Mouse (Mus musculus) small intestine, adult 2 months (tissue): Measurements from ENCODE around the gene Zfp981. TPM values are rescaled to one million over a fixed set of nuclear protein-coding genes. Genes with fewer than 3 reads are reported as not detected.
"Not testable (repeated sequence)": the region's sequence is repeated elsewhere in the genome, so short reads cannot be mapped to it uniquely, and the experiment has no call there.

Experiments used
- H3K27ac ChIP-seq: fragments of 200-500 bp; 2 replicates; pipeline ENCODE4 v1.5.1; 2012; ENCODE audit warnings: low read depth, low read length, control low read depth, inconsistent platforms; ENCODE audit not compliant: insufficient read depth
- H3K27me3 ChIP-seq: fragments of 200-500 bp; 2 replicates; pipeline ENCODE4 v1.6.1; 2012; ENCODE audit warnings: mild to moderate bottlenecking, moderate library complexity, low read length, inconsistent platforms; ENCODE audit not compliant: control insufficient read depth, insufficient read depth
- H3K36me3 ChIP-seq: fragments of 200-500 bp; 2 replicates; pipeline ENCODE4 v1.6.1; 2012; ENCODE audit warnings: mild to moderate bottlenecking, low read length, control low read depth, inconsistent platforms; ENCODE audit not compliant: control insufficient read depth, insufficient read depth
- H3K4me1 ChIP-seq: fragments of 200-500 bp; 2 replicates; pipeline ENCODE4 v1.6.1; 2012; ENCODE audit warnings: low read length, inconsistent platforms, mixed read lengths; ENCODE audit not compliant: control insufficient read depth, insufficient read depth, insufficient read length
- H3K4me3 ChIP-seq: fragments of 200-500 bp; 2 replicates; pipeline ENCODE4 v1.5.1; 2012; ENCODE audit warnings: low read depth, mild to moderate bottlenecking, control low read depth, inconsistent platforms, low read length, moderate library complexity
- CTCF ChIP-seq: fragments of 200-500 bp; IDR thresholded peaks from 2 replicates; pipeline ENCODE4 v1.5.1; 2012; ENCODE audit warnings: low read depth, mild to moderate bottlenecking, control low read depth, inconsistent platforms, low read length, moderate library complexity, mixed read lengths; ENCODE audit not compliant: insufficient replicate concordance, insufficient read length; ENCODE audit errors: extremely low read depth
- POLR2A ChIP-seq: fragments of 200-500 bp; IDR thresholded peaks from 2 replicates; pipeline ENCODE4 v1.6.1; 2012; ENCODE audit warnings: low read depth, mild to moderate bottlenecking, control low read depth, inconsistent platforms, low read length, moderate library complexity
- WGBS: fragments of 180-500 bp; shearing (Covaris S2); methylation state at CpG from one replicate; pipeline ENCODE4 v1.1.7; 2018; 5-methylcytosine and 5-hydroxymethylcytosine counted together
- polyA plus RNA-seq: library from polyadenylated mRNA; depleted of rRNA; stranded (reverse); fragments of >200 nt; gene quantifications from 2 replicates; pipeline ENCODE4 v1.2.3, GENCODE M21; 2012; rRNA removed

Zfp981 gene
- polyA plus RNA-seq, 1 experiment, result not detected

DNA sequence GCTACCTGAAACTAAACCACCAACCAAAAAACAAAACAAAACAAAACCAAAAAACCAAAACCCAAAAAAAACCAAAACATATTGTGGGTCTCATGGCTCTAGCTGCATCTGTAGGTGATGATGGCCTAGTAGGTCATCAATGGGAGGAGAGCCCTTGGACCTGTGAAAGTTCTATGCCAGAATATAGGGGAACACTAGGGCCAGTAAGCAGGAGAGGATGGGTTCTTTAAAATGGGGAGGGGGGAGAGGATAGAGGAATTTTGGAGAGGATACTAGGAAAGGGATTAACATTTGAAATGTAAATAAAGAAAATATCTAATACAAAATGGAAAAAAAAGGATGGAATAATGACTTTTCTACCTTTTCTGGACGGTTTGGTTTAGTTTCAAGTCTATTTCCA lies 14.6 kb downstream of the Zfp981 start:
- Histone ChIP-seq H3K36me3 (no peaks in the 10 kb centered on the region), H3K27ac (no peak overlapping the region), H3K4me3 (no peak overlapping the region), H3K27me3 (no peaks in the 10 kb centered on the region), H3K4me1 (no peaks in the 10 kb centered on the region)
- TF ChIP-seq CTCF (no peak), POLR2A (no peak)
- 46% methylated on average over 1 of the region's 1 CpGs for WGBS

DNA sequence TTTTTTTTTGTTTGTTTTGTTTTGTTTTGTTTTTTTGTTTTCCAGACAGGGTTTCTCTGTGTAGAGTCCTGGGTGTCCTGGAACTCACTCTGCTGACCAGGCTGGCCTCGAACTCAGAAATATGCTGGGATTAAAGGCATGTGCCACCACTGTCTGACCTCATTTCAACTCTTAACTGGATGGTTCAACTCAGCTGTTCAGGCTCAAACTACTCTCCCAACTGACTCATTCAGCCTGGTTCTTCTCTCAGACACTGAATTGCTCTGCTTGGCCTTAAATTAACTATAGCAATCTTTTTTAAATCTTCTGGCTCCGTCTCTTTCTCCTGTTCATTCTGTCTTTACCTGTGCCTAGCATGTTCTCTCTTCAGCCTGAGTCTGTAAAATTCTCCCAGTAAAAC lies 15.3 kb downstream of the Zfp981 start:
- not testable (repeated sequence) for H3K27me3 ChIP-seq, H3K4me1 ChIP-seq, H3K4me3 ChIP-seq, H3K36me3 ChIP-seq, H3K27ac ChIP-seq
- WGBS, result 55% methylated on average over 2 of the region's 2 CpGs

DNA sequence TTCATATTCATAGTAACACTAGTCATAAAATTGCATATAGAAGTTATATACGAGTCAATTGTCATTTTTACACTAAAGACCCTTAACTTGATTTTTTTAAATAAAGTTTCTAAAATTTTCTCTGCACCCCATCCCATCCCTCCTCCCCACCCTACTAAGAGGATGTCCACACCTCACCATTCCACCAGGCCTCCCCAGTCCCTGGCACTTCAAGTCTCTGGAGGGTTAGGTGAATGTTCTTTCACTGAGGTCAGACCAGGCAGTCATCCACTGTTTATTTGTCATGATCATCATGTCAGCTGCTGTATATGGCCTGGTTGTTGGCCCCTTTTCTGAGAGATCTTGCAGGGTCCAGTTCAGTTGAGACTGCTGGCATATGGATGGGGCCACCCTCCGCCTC lies 18.9 kb downstream of the Zfp981 start:
- no peak overlapping the region for H3K27ac ChIP-seq
- H3K4me1 ChIP-seq, result no peaks in the 10 kb centered on the region
- WGBS, result 80% methylated on average over 2 of the region's 2 CpGs
- no peak overlapping the region for H3K4me3 ChIP-seq
- TF ChIP-seq CTCF (no peak), POLR2A (no peak)
- no peaks in the 10 kb centered on the region for H3K36me3 ChIP-seq
- H3K27me3 ChIP-seq, result no peaks in the 10 kb centered on the region

DNA sequence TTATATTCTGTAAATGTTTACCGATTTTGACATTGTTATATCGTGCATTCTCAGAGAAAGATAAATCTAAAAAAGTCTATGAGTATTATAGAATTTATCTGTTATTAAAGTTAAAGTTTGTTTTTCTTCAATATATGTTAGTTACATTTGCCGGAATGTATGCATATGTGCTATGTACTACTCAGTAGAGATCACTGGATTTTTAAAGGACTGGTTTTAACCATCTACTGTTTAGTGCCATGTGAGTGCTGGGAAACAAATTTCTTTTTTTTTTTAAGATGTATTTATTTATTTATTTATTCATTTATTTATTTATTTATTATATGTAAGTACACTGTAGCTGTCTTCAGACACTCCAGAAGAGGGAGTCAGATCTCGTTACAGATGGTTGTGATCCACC lies 32.7 kb downstream of the Zfp981 start:
- Histone ChIP-seq H3K4me3 (no peak overlapping the region), H3K27me3 (no peaks in the 10 kb centered on the region), H3K36me3 (no peaks in the 10 kb centered on the region), H3K4me1 (no peaks in the 10 kb centered on the region), H3K27ac (no peak overlapping the region)
- TF ChIP-seq CTCF (no peak), POLR2A (no peak)
- WGBS, result 82% methylated on average over 4 of the region's 4 CpGs

DNA sequence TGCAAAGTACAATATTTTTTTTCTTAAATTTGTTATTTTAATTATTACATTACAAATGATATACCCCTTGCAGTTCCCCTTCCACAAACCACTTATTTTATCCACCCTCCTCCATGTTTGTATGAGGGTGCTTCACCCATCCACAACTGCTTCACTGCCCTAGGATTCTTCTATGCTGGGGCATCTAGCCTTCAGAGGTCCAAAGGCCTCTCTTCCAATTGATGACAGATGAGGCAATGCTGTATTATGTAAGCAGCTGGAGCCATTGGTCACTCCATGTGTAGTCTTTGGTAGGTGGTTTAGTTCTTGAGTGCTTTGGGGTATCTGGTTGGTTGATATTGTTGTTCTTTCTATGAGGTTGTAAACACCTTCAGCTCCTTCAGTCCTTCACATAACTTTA lies 34.1 kb downstream of the Zfp981 start:
- Histone ChIP-seq H3K36me3 (no peaks in the 10 kb centered on the region), H3K4me1 (no peaks in the 10 kb centered on the region), H3K4me3 (no peak overlapping the region), H3K27me3 (no peaks in the 10 kb centered on the region), H3K27ac (no peak overlapping the region)
- TF ChIP-seq CTCF, result no peak
- no peak for TF ChIP-seq POLR2A

DNA sequence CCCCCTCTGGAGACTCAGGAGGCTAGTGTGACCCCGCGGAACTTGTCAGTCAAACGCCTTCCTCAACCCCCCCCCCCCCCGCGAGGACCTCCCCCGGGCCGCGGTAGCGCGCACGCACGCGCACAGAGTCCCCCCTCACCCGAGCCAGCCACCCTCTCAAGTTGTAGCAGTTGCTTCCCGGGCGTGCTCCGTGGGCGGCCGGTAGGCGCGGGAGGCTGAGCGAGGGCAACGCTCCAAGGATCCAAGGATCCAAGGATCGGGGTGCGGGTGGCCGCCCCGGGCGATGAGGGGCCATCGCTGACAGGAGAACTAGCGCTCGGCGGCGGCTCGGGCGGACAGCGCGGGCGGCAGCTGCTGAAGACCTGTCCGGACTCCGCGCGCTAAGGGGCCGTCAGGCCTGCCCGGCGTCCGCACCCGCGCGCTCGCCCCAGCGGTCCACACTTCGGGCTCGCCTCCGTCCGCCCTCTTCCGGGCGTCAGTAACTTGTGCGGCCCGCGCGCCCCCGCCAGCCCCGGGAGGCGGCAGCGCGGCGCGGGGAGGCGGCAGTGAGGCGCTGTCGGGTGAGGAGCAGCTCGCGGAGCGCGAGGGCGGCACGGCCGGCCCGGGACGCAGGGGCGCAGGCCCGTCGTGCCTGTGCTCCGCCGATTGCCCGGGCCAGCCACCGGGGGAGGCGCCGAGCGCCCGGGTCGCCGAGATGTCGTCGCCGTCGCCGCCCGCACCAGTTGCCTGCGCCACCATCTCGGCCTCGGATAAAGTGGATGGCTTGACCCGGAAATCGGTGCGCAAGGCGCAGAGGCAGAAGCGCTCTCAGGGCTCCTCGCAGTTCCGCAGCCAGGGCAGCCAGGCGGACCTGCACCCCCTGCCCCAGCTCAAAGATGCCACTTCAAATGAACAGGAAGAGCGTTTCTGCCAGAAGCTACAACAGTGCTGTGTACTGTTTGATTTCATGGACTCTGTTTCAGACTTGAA lies 78.4 kb downstream of the Zfp981 start:
- not testable (repeated sequence) for H3K27me3 ChIP-seq, H3K4me1 ChIP-seq, H3K4me3 ChIP-seq, H3K27ac ChIP-seq, H3K36me3 ChIP-seq
- 8% methylated on average over 21 of the region's 111 CpGs for WGBS

Other genes starting within 250 kb of the Zfp981 start
- 0.04 and 0.11 TPM in 2 replicates for gene Zfp992, start 53.0 kb upstream of the Zfp981 start, polyA plus RNA-seq
- not detected in 2 replicates for gene Zfp993, start 108.9 kb downstream of the Zfp981 start, polyA plus RNA-seq